Mouse (Mus musculus) ES-E14 (cell line): ENCODE data around the gene 4933405L10Rik.

Experiments
- CHD2 ChIP-seq: IDR thresholded peaks from 2 replicates; pipeline ENCODE4 v1.6.1; 2014; ENCODE audit warnings: mild to moderate bottlenecking, low read depth, low read length, inconsistent platforms
- HCFC1 ChIP-seq: IDR thresholded peaks from 2 replicates; pipeline ENCODE4 v1.6.1; 2012; ENCODE audit warnings: low read length, inconsistent platforms, borderline replicate concordance; ENCODE audit not compliant: insufficient read depth
- ZC3H11A ChIP-seq: IDR thresholded peaks from 2 replicates; pipeline ENCODE4 v1.6.1; 2012; ENCODE audit warnings: low read depth, mild to moderate bottlenecking, inconsistent platforms, low read length, borderline replicate concordance

DNA sequence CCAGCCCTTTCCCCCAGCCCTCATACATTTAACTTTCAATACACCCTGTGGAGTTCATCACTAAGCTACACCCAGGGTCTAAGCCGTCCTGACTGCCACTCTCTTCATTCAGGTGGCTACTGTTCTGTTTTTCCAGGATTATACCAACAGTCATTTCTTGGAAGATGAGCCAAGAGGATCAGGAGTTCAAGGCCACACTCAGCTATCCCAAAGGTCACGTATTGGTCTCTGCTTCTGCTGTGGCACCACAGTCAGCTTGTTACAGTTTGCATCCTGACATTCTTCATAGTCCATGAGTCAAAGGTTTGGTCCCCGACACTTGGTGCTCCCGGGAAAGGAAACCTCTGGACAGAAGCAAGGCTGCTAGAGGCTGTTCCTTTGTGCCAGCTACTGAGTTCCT lies 12.2 kb downstream of the 4933405L10Rik start:
- TF ChIP-seq ZC3H11A (no peak), HCFC1 (no peak), CHD2 (no peak)
